ENCODE assay signal across 27 mouse cellular contexts in genomic region chr2:160639911-160640717, GRCm38 (mm10). TPM values are rescaled to one million over a fixed set of nuclear protein-coding genes. Genes with fewer than 3 reads are reported as not detected.
DNase-seq lines count a peak whose midpoint lies in the region; ATAC-seq and TF ChIP-seq lines count a peak whose summit lies in the region.
"Had no signal": no experiment of that assay in that cellular context is flagged by ENCODE, and none has a peak within 500 bp of the region (broad histone marks: within the 10 kb centered on the region; RNA-seq: fewer than 3 reads in every experiment).

No protein-coding gene starts in this region.

- 86% methylated on average over 13 of the region's 13 CpGs for WGBS in hindbrain, postnatal 0 days
- WGBS in hindbrain, embryonic 16.5 days: 85% methylated on average over 13 of the region's 13 CpGs
- 68% methylated on average over 13 of the region's 13 CpGs for WGBS in intestine, postnatal 0 days

- no peaks in the 10 kb centered on the region for H3K4me1 ChIP-seq in hindbrain, postnatal 0 days (ENCODE audit: insufficient read depth, low read length)
- H3K4me1 ChIP-seq in hindbrain, embryonic 16.5 days (ENCODE audit: control insufficient read depth, insufficient read depth, low read depth, low read length): no peaks in the 10 kb centered on the region
- peaks cover 0 to 5% of the 10 kb centered on the region in 2 experiments; a peak in 1 of 4 replicates for H3K4me1 ChIP-seq in CH12.LX (ENCODE audit: control insufficient read depth in 1 of 2, insufficient read depth in 2 of 2)
- no peaks in the 10 kb centered on the region for H3K4me1 ChIP-seq in ES-E14 (ENCODE audit: control insufficient read depth in 2 of 2, insufficient read depth in 2 of 2, low read length in 2 of 2, poor library complexity in 1 of 2)
- no peaks in the 10 kb centered on the region; the same call in 1 of the 2 replicates for H3K4me1 ChIP-seq in intestine, postnatal 0 days (replicated peaks; ENCODE audit: control insufficient read depth, insufficient read depth, low read length)
- H3K4me1 ChIP-seq: embryonic facial prominence, embryonic 12.5 days; hindbrain, embryonic 12.5 days; midbrain, embryonic 13.5 days had no signal

- no peak overlapping the region for H3K9ac ChIP-seq in hindbrain, postnatal 0 days (replicated peaks; ENCODE audit: low read length)
- H3K9ac ChIP-seq in hindbrain, embryonic 16.5 days (ENCODE audit: low read depth, low read length): no peak overlapping the region
- no peak overlapping the region for H3K9ac ChIP-seq in CH12.LX (ENCODE audit: insufficient read depth, low read depth)
- H3K9ac ChIP-seq in ES-E14 (ENCODE audit: insufficient read depth, low read depth, low read length, poor library complexity, severe bottlenecking): no peak overlapping the region
- H3K9ac ChIP-seq in intestine, postnatal 0 days (ENCODE audit: low read depth, low read length): no peak overlapping the region
- H3K9ac ChIP-seq: embryonic facial prominence, embryonic 12.5 days; hindbrain, embryonic 12.5 days; liver, embryonic 15.5 days; lung, embryonic 15.5 days; midbrain, embryonic 13.5 days; neural tube, embryonic 13.5 days had no signal

- H3K4me2 ChIP-seq in hindbrain, postnatal 0 days (ENCODE audit: low read depth, low read length): no peak overlapping the region
- H3K4me2 ChIP-seq in hindbrain, embryonic 16.5 days (ENCODE audit: low read length): no peak overlapping the region
- H3K4me2 ChIP-seq in CH12.LX (ENCODE audit: insufficient read depth, low read depth, poor library complexity, severe bottlenecking): no peak overlapping the region
- H3K4me2 ChIP-seq in intestine, postnatal 0 days (replicated peaks; ENCODE audit: low read depth): peak overlapping the region; percentile 13; the same call in 1 of the 2 replicates
- H3K4me2 ChIP-seq: embryonic facial prominence, embryonic 12.5 days; hindbrain, embryonic 12.5 days; liver, embryonic 15.5 days; lung, embryonic 15.5 days; midbrain, embryonic 13.5 days; neural tube, embryonic 13.5 days had no signal

- TF ChIP-seq EP300 in CH12.LX (IDR thresholded peaks at IDR 0.05; ENCODE audit: low read length): no peak

- no peak for TF ChIP-seq CTCF in hindbrain, postnatal 0 days (IDR thresholded peaks at IDR 0.05; ENCODE audit: low read depth)
- no peak for TF ChIP-seq CTCF in CH12.LX (conservative IDR thresholded peaks at IDR 0.05 in 1 of 2, IDR thresholded peaks at IDR 0.05 in 1 of 2; ENCODE audit: low read depth in 2 of 2, low read length in 2 of 2)
- no peak for TF ChIP-seq CTCF in intestine, postnatal 0 days (IDR thresholded peaks at IDR 0.05; ENCODE audit: low read depth)

- H3K27ac ChIP-seq in hindbrain, postnatal 0 days: no peak overlapping the region
- H3K27ac ChIP-seq in hindbrain, embryonic 16.5 days (ENCODE audit: low read depth, low read length): no peak overlapping the region
- H3K27ac ChIP-seq in CH12.LX (ENCODE audit: insufficient read depth, low read depth): no peak overlapping the region
- no peak overlapping the region for H3K27ac ChIP-seq in ES-E14 (ENCODE audit: insufficient read depth, low read depth, low read length, poor library complexity, severe bottlenecking)
- peak overlapping the region; percentile 15; the same call in 1 of the 2 replicates for H3K27ac ChIP-seq in intestine, postnatal 0 days (ENCODE audit: low read depth, low read length)
- H3K27ac ChIP-seq: embryonic facial prominence, embryonic 12.5 days; forebrain, embryonic 10.5 days; heart, adult 2 months; hindbrain, embryonic 12.5 days; liver, embryonic 15.5 days; lung, embryonic 15.5 days; midbrain, embryonic 13.5 days; neural tube, embryonic 13.5 days had no signal

- dilution Hi-C loops in CH12.LX (cut with MboI; ENCODE audit: extremely low pct_ligation_motif_present, extremely low pct_unique_long_range_greater_than_20kb, low sequenced_read_pairs): no loop called here

- TF ChIP-seq RAD21 in CH12.LX (IDR thresholded peaks at IDR 0.05; ENCODE audit: low read depth, low read length): no peak

- in situ Hi-C loops in CH12.LX (cut with MboI; ENCODE audit: low pct_ligation_motif_present, low pct_unique_long_range_greater_than_20kb, low sequenced_read_pairs): no loop called here
- in situ Hi-C loops in ES-E14 (cut with MboI; ENCODE audit: low sequenced_read_pairs in 2 of 2, unreplicated experiment in 2 of 2): no loop called here

- no peak for ATAC-seq in hindbrain, postnatal 0 days
- no peak for ATAC-seq in hindbrain, embryonic 16.5 days
- peak; percentile 61 for ATAC-seq in intestine, postnatal 0 days
- ATAC-seq: forebrain, embryonic 16.5 days; midbrain, embryonic 13.5 days; Patski had no signal

- H3K36me3 ChIP-seq in hindbrain, postnatal 0 days (ENCODE audit: insufficient read depth, low read length): no peaks in the 10 kb centered on the region
- H3K36me3 ChIP-seq in hindbrain, embryonic 16.5 days (ENCODE audit: control insufficient read depth, insufficient read depth, low read length): no peaks in the 10 kb centered on the region
- no peaks in the 10 kb centered on the region for H3K36me3 ChIP-seq in CH12.LX (replicated peaks in 1 of 2; ENCODE audit: control insufficient read depth in 1 of 2, insufficient read depth in 1 of 2, low read length in 1 of 2)
- H3K36me3 ChIP-seq in ES-E14 (ENCODE audit: control insufficient read depth, insufficient read depth, low read length, poor library complexity, severe bottlenecking): peaks cover 3% of the 10 kb centered on the region
- H3K36me3 ChIP-seq in intestine, postnatal 0 days (ENCODE audit: control insufficient read depth, insufficient read depth): no peaks in the 10 kb centered on the region
- H3K36me3 ChIP-seq: embryonic facial prominence, embryonic 12.5 days; forebrain, embryonic 10.5 days; G1E; hindbrain, embryonic 12.5 days; liver, embryonic 15.5 days; lung, embryonic 15.5 days; midbrain, embryonic 13.5 days; neural tube, embryonic 13.5 days had no signal

- H3K79me2 ChIP-seq in CH12.LX (replicated peaks; ENCODE audit: control insufficient read depth, extremely low read depth, insufficient read depth, poor library complexity, severe bottlenecking): no peaks in the 10 kb centered on the region

- no peak overlapping the region for H3K4me3 ChIP-seq in hindbrain, postnatal 0 days (ENCODE audit: low read length)
- no peak overlapping the region for H3K4me3 ChIP-seq in hindbrain, embryonic 16.5 days (ENCODE audit: low read length)
- H3K4me3 ChIP-seq in CH12.LX (replicated peaks in 1 of 3; ENCODE audit: low read depth in 2 of 3, low read length in 2 of 3, poor library complexity in 1 of 3) (no peak overlapping the region), ES-E14 (ENCODE audit: insufficient read depth in 1 of 2, low read depth in 1 of 2, low read length in 2 of 2, poor library complexity in 1 of 2, severe bottlenecking in 1 of 2) (no peak overlapping the region)
- no peak overlapping the region for H3K4me3 ChIP-seq in intestine, postnatal 0 days (ENCODE audit: low read depth, low read length)
- H3K4me3 ChIP-seq: embryonic facial prominence, embryonic 12.5 days; forebrain, embryonic 10.5 days; heart, adult 2 months; hindbrain, embryonic 12.5 days; liver, embryonic 15.5 days; lung, embryonic 15.5 days; midbrain, embryonic 13.5 days; neural tube, embryonic 13.5 days had no signal

- no peaks in the 10 kb centered on the region for H3K9me3 ChIP-seq in hindbrain, postnatal 0 days (ENCODE audit: low read length)
- H3K9me3 ChIP-seq in hindbrain, embryonic 16.5 days (ENCODE audit: control insufficient read depth, low read length): no peaks in the 10 kb centered on the region
- peaks cover 7% of the 10 kb centered on the region for H3K9me3 ChIP-seq in CH12.LX (replicated peaks; ENCODE audit: low read length)
- peaks cover 3% of the 10 kb centered on the region for H3K9me3 ChIP-seq in ES-E14 (ENCODE audit: control insufficient read depth, insufficient read depth, low read depth, low read length)
- no peaks in the 10 kb centered on the region for H3K9me3 ChIP-seq in intestine, postnatal 0 days (ENCODE audit: control insufficient read depth)
- H3K9me3 ChIP-seq: embryonic facial prominence, embryonic 12.5 days; hindbrain, embryonic 12.5 days; liver, embryonic 15.5 days; lung, embryonic 15.5 days; neural tube, embryonic 13.5 days had no signal

- no peak for TF ChIP-seq POLR2A in CH12.LX (IDR thresholded peaks at IDR 0.05; ENCODE audit: low read depth, low read length)

- no peaks in the 10 kb centered on the region for H3K27me3 ChIP-seq in hindbrain, postnatal 0 days (ENCODE audit: insufficient read depth, low read length)
- H3K27me3 ChIP-seq in hindbrain, embryonic 16.5 days (replicated peaks; ENCODE audit: control insufficient read depth, insufficient read depth, low read length): no peaks in the 10 kb centered on the region
- H3K27me3 ChIP-seq in CH12.LX (replicated peaks): no peaks in the 10 kb centered on the region
- H3K27me3 ChIP-seq in intestine, postnatal 0 days (replicated peaks; ENCODE audit: control insufficient read depth, insufficient read depth, low read length): no peaks in the 10 kb centered on the region
- H3K27me3 ChIP-seq: embryonic facial prominence, embryonic 12.5 days; hindbrain, embryonic 12.5 days; lung, embryonic 15.5 days; midbrain, embryonic 13.5 days; neural tube, embryonic 13.5 days; Patski had no signal

- peak; percentile 36 for DNase-seq in hindbrain, postnatal 0 days (ENCODE audit: low spot score)
- no peak for DNase-seq in CH12.LX (ENCODE audit: extremely low read depth)
- no peak for DNase-seq in ES-E14 (ENCODE audit: low read depth, low spot score)
- DNase-seq in left cerebral cortex, adult 9 months (ENCODE audit: low spot score in 2 of 2): no peak
- DNase-seq: adrenal gland, postnatal 14 days; B cell, adult 2 months; cerebellum, adult 11-12 months; cerebellum, adult 9-11 months; embryo, embryonic 11 days; heart, postnatal 36 days; kidney, adult 2 months; kidney, postnatal 36 days; layer of hippocampus, postnatal 36 days; liver had no signal

TF ChIP-seq in CH12.LX, 34 proteins besides CTCF, POLR2A, EP300 and RAD21:
- TF ChIP-seq MAFK (IDR thresholded peaks at IDR 0.05; ENCODE audit: insufficient replicate concordance, low read length) (peak; percentile 78; the same call in 1 of the 2 replicates), NELFE (IDR thresholded peaks at IDR 0.05; ENCODE audit: low read depth, low read length) (no peak)

TF ChIP-seq in ES-E14, 5 proteins besides CTCF, POLR2A, EP300 and RAD21:
- TF ChIP-seq MAFK (IDR thresholded peaks at IDR 0.05; ENCODE audit: insufficient read depth, low read depth, low read length): peak; percentile 79
- TF ChIP-seq HCFC1 (IDR thresholded peaks at IDR 0.05; ENCODE audit: borderline replicate concordance, insufficient read depth, low read length): no peak

RNA-seq across cellular contexts. Expression of gene Top1, which starts 5.6 kb away (rescaled TPM):
- 22.2 and 28.8 TPM in 2 replicates for total RNA-seq in hindbrain, postnatal 0 days (2014; rRNA removed)
- polyA plus RNA-seq in hindbrain, postnatal 0 days (2015; fragmentation: Nextera tagmentation; extraction: Ambion mirVana): 44.9 and 50.7 TPM in 2 replicates
- polyA plus RNA-seq in hindbrain, embryonic 16.5 days (2015; fragmentation: Nextera tagmentation; extraction: Ambion mirVana): 55.7 and 58.3 TPM in 2 replicates
- total RNA-seq in CH12.LX (2012; rRNA removed): 91.3 and 150 TPM in 2 replicates
- 89.8 and 91.4 TPM in 2 replicates for total RNA-seq in CH12.LX (2014; rRNA removed)
- polyA plus RNA-seq in CH12.LX (2012; ENCODE audit: insufficient read length, low read depth): 299 and 312 TPM in 2 replicates
- total RNA-seq in ES-E14 (2012; rRNA removed): 39.3 and 52.7 TPM in 2 replicates
- polyA plus RNA-seq in intestine, postnatal 0 days (2015; fragmentation: Nextera tagmentation; extraction: Ambion mirVana): 32.7 and 39.2 TPM in 2 replicates
